Mouse (Mus musculus): ENCODE results near the gene Tor3a. TPM values are rescaled to one million over a fixed set of nuclear protein-coding genes. Genes with fewer than 3 reads are reported as not detected.
A peak's percentile ranks its signal among the peaks of the same experiment; 100 is the strongest.

Tor3a gene
- polyA plus RNA-seq, 1 experiment from 2014 or later, result 8.0 TPM

- Histone ChIP-seq H3K9me3 (no peaks in the 10 kb centered on the region), H3K9ac (no peak overlapping the region), H3K4me1 (peaks cover 30% of the 10 kb centered on the region), H3K27me3 (no peaks in the 10 kb centered on the region), H3K4me2 (no peak overlapping the region), H3K36me3 (peaks cover 11% of the 10 kb centered on the region), H3K4me3 (no peak overlapping the region), H3K27ac (no peak overlapping the region)
- WGBS, result 48% methylated on average over 2 of the region's 2 CpGs
- no peak for ATAC-seq (ENCODE audit: insufficient number of reproducible peaks, insufficient read depth, low FRiP score, low TSS enrichment, low read depth)
Measured at GRCm38 (mm10) chr1:156648705-156649104, 25.5 kb downstream of the Tor3a start.

GRCm38 (mm10) chr1:156645971-156646370, 28.2 kb downstream of the Tor3a start:
- no peak overlapping the region for H3K4me2 ChIP-seq
- no peaks in the 10 kb centered on the region for H3K27me3 ChIP-seq
- H3K4me3 ChIP-seq, result no peak overlapping the region
- 82% methylated on average over 4 of the region's 4 CpGs for WGBS
- H3K9ac ChIP-seq, result no peak overlapping the region
- H3K9me3 ChIP-seq, result no peaks in the 10 kb centered on the region
- no peak overlapping the region for H3K27ac ChIP-seq
- H3K36me3 ChIP-seq, result peaks cover 28% of the 10 kb centered on the region
- ATAC-seq (ENCODE audit: insufficient number of reproducible peaks, insufficient read depth, low FRiP score, low TSS enrichment, low read depth), result no peak
- H3K4me1 ChIP-seq, result peaks cover 39% of the 10 kb centered on the region

- Histone ChIP-seq H3K4me3 (no peak overlapping the region), H3K36me3 (peaks cover 34% of the 10 kb centered on the region), H3K27me3 (no peaks in the 10 kb centered on the region), H3K4me2 (no peak overlapping the region), H3K9ac (peak overlapping the region; percentile 22; the same call in 1 of the 2 replicates), H3K4me1 (peaks cover 39% of the 10 kb centered on the region), H3K9me3 (no peaks in the 10 kb centered on the region), H3K27ac (peak overlapping the region; percentile 60)
- no peak for ATAC-seq (ENCODE audit: insufficient number of reproducible peaks, insufficient read depth, low FRiP score, low TSS enrichment, low read depth)
- 49% methylated on average over 13 of the region's 13 CpGs for WGBS
Measured at GRCm38 (mm10) chr1:156644780-156645523, 29.2 kb downstream of the Tor3a start.

GRCm38 (mm10) chr1:156644061-156644460, 30.1 kb downstream of the Tor3a start:
- no peaks in the 10 kb centered on the region for H3K9me3 ChIP-seq
- peaks cover 36% of the 10 kb centered on the region for H3K36me3 ChIP-seq
- peak overlapping the region; percentile 60 for H3K27ac ChIP-seq
- ATAC-seq (ENCODE audit: insufficient number of reproducible peaks, insufficient read depth, low FRiP score, low TSS enrichment, low read depth), result no peak
- no peaks in the 10 kb centered on the region for H3K27me3 ChIP-seq
- no peak overlapping the region for H3K4me3 ChIP-seq
- 0 out of 2 replicates have a peak overlapping the region, but pooled peaks have one; percentile 11 for H3K4me2 ChIP-seq
- 21% methylated on average over 10 of the region's 10 CpGs for WGBS
- peaks cover 39% of the 10 kb centered on the region for H3K4me1 ChIP-seq
- H3K9ac ChIP-seq, result peak overlapping the region; percentile 22; the same call in 1 of the 2 replicates

GRCm38 (mm10) chr1:156642813-156643212, 31.3 kb downstream of the Tor3a start:
- 41% methylated on average over 12 of the region's 12 CpGs for WGBS
- no peaks in the 10 kb centered on the region for H3K9me3 ChIP-seq
- no peak overlapping the region for H3K4me3 ChIP-seq
- no peak for ATAC-seq (ENCODE audit: insufficient number of reproducible peaks, insufficient read depth, low FRiP score, low TSS enrichment, low read depth)
- 0 out of 2 replicates have a peak overlapping the region, but pooled peaks have one; percentile 49 for H3K27ac ChIP-seq
- peaks cover 39% of the 10 kb centered on the region for H3K4me1 ChIP-seq
- H3K27me3 ChIP-seq, result no peaks in the 10 kb centered on the region
- no peak overlapping the region for H3K9ac ChIP-seq
- no peak overlapping the region for H3K4me2 ChIP-seq
- H3K36me3 ChIP-seq, result peaks cover 34% of the 10 kb centered on the region

- no peaks in the 10 kb centered on the region for H3K9me3 ChIP-seq
- no peak overlapping the region for H3K9ac ChIP-seq
- H3K27ac ChIP-seq, result no peak overlapping the region
- no peak overlapping the region for H3K4me2 ChIP-seq
- no peak overlapping the region for H3K4me3 ChIP-seq
- H3K4me1 ChIP-seq, result peaks cover 39% of the 10 kb centered on the region
- H3K36me3 ChIP-seq, result peaks cover 39% of the 10 kb centered on the region
- WGBS, result 89% methylated on average over 10 of the region's 10 CpGs
- ATAC-seq (ENCODE audit: insufficient number of reproducible peaks, insufficient read depth, low FRiP score, low TSS enrichment, low read depth), result no peak
- H3K27me3 ChIP-seq, result no peaks in the 10 kb centered on the region
Measured at GRCm38 (mm10) chr1:156641808-156642207, 32.3 kb downstream of the Tor3a start.

- no peak for ATAC-seq (ENCODE audit: insufficient number of reproducible peaks, insufficient read depth, low FRiP score, low TSS enrichment, low read depth)
- Histone ChIP-seq H3K4me2 (no peak overlapping the region), H3K36me3 (peaks cover 48% of the 10 kb centered on the region), H3K4me1 (peaks cover 34% of the 10 kb centered on the region), H3K9me3 (no peaks in the 10 kb centered on the region), H3K9ac (no peak overlapping the region), H3K4me3 (no peak overlapping the region), H3K27ac (no peak overlapping the region), H3K27me3 (no peaks in the 10 kb centered on the region)
- WGBS, result 64% methylated on average over 4 of the region's 4 CpGs
Measured at GRCm38 (mm10) chr1:156640577-156640976, 33.6 kb downstream of the Tor3a start.

- Histone ChIP-seq H3K4me3 (no peak overlapping the region), H3K9me3 (no peaks in the 10 kb centered on the region), H3K27me3 (no peaks in the 10 kb centered on the region), H3K4me1 (peaks cover 24% of the 10 kb centered on the region), H3K36me3 (peaks cover 57% of the 10 kb centered on the region), H3K27ac (no peak overlapping the region), H3K9ac (no peak overlapping the region), H3K4me2 (no peak overlapping the region)
- no peak for ATAC-seq (ENCODE audit: insufficient number of reproducible peaks, insufficient read depth, low FRiP score, low TSS enrichment, low read depth)
- 55% methylated on average over 5 of the region's 5 CpGs for WGBS
Measured at GRCm38 (mm10) chr1:156639455-156639854, 34.7 kb downstream of the Tor3a start.

- Histone ChIP-seq H3K4me2 (no peak overlapping the region), H3K27ac (no peak overlapping the region), H3K9me3 (no peaks in the 10 kb centered on the region), H3K4me3 (no peak overlapping the region), H3K4me1 (no peaks in the 10 kb centered on the region), H3K27me3 (no peaks in the 10 kb centered on the region), H3K9ac (no peak overlapping the region), H3K36me3 (peaks cover 66% of the 10 kb centered on the region)
- WGBS, result 82% methylated on average over 2 of the region's 2 CpGs
- ATAC-seq (ENCODE audit: insufficient number of reproducible peaks, insufficient read depth, low FRiP score, low TSS enrichment, low read depth), result no peak
Measured at GRCm38 (mm10) chr1:156635148-156635547, 39.0 kb downstream of the Tor3a start.

GRCm38 (mm10) chr1:156633095-156633494, 41.1 kb downstream of the Tor3a start:
- Histone ChIP-seq H3K36me3 (peaks cover 68% of the 10 kb centered on the region), H3K27me3 (no peaks in the 10 kb centered on the region), H3K4me3 (no peak overlapping the region), H3K27ac (no peak overlapping the region), H3K9me3 (no peaks in the 10 kb centered on the region), H3K4me1 (no peaks in the 10 kb centered on the region), H3K4me2 (no peak overlapping the region), H3K9ac (no peak overlapping the region)
- ATAC-seq (ENCODE audit: insufficient number of reproducible peaks, insufficient read depth, low FRiP score, low TSS enrichment, low read depth), result no peak
- 74% methylated on average over 10 of the region's 10 CpGs for WGBS

- ATAC-seq (ENCODE audit: insufficient number of reproducible peaks, insufficient read depth, low FRiP score, low TSS enrichment, low read depth), result no peak
- Histone ChIP-seq H3K9me3 (no peaks in the 10 kb centered on the region), H3K27me3 (no peaks in the 10 kb centered on the region), H3K4me3 (no peak overlapping the region), H3K36me3 (peaks cover 55% of the 10 kb centered on the region), H3K27ac (no peak overlapping the region), H3K4me2 (no peak overlapping the region), H3K4me1 (no peaks in the 10 kb centered on the region), H3K9ac (no peak overlapping the region)
Measured at GRCm38 (mm10) chr1:156630965-156631364, 43.2 kb downstream of the Tor3a start.

- ATAC-seq (ENCODE audit: insufficient number of reproducible peaks, insufficient read depth, low FRiP score, low TSS enrichment, low read depth), result no peak
- H3K9ac ChIP-seq, result no peak overlapping the region
- no peaks in the 10 kb centered on the region for H3K9me3 ChIP-seq
- no peaks in the 10 kb centered on the region for H3K27me3 ChIP-seq
- H3K4me1 ChIP-seq, result no peaks in the 10 kb centered on the region
- H3K4me2 ChIP-seq, result no peak overlapping the region
- 94% methylated on average over 8 of the region's 8 CpGs for WGBS
- peaks cover 55% of the 10 kb centered on the region for H3K36me3 ChIP-seq
- H3K27ac ChIP-seq, result no peak overlapping the region
- H3K4me3 ChIP-seq, result no peak overlapping the region
Measured at GRCm38 (mm10) chr1:156629984-156630383, 44.2 kb downstream of the Tor3a start.

All from embryonic facial prominence, embryonic 13.5 days (tissue).